Mouse (Mus musculus) stomach, postnatal 0 days (tissue): ENCODE measurements around the gene Xrcc2. TPM values are rescaled to one million over a fixed set of nuclear protein-coding genes. Genes with fewer than 3 reads are reported as not detected.

Experiments used
- ATAC-seq: fragments of 200-750 bp; cut with Nextera tagmentation; 2 replicates; pipeline ENCODE4 v1.8.0; 2017; ENCODE audit not compliant: low FRiP score, low TSS enrichment
- DNase-seq: peaks from one replicate; pipeline ENCODE4 v3.0.0-alpha.2; 2016; ENCODE audit warnings: low spot score
- H3K27ac ChIP-seq: fragments of 300-500 bp; sonication (generic); replicated peaks from 2 replicates; pipeline ENCODE4 v1.5.1; 2014; ENCODE audit warnings: mild to moderate bottlenecking, control low read depth
- H3K27me3 ChIP-seq: fragments of 300-500 bp; sonication (generic); 2 replicates; pipeline ENCODE4 v1.6.1; 2014; ENCODE audit warnings: low read length; ENCODE audit not compliant: control insufficient read depth, insufficient read depth
- H3K36me3 ChIP-seq: fragments of 300-500 bp; sonication (generic); 2 replicates; pipeline ENCODE4 v1.6.1; 2014; ENCODE audit warnings: low read length, mixed read lengths; ENCODE audit not compliant: control insufficient read depth, insufficient read depth
- H3K4me1 ChIP-seq: fragments of 300-500 bp; sonication (generic); replicated peaks from 2 replicates; pipeline ENCODE4 v1.6.1; 2014; ENCODE audit warnings: antibody characterized with exemption; ENCODE audit not compliant: control insufficient read depth, insufficient read depth
- H3K4me2 ChIP-seq: fragments of 300-500 bp; sonication (generic); replicated peaks from 2 replicates; pipeline ENCODE4 v1.6.1; 2014; ENCODE audit warnings: low read depth, mild to moderate bottlenecking, control low read depth, moderate library complexity
- H3K4me3 ChIP-seq: fragments of 300-500 bp; sonication (generic); 2 replicates; pipeline ENCODE4 v1.5.1; 2014; ENCODE audit warnings: low read depth, low read length, control low read depth
- H3K9ac ChIP-seq: fragments of 300-500 bp; sonication (generic); 2 replicates; pipeline ENCODE4 v1.6.1; 2014; ENCODE audit warnings: mild to moderate bottlenecking, low read length, control low read depth, mixed read lengths
- H3K9me3 ChIP-seq: fragments of 300-500 bp; sonication (generic); 2 replicates; pipeline ENCODE4 v1.6.1; 2016; ENCODE audit warnings: low read length; ENCODE audit not compliant: control insufficient read depth
- CTCF ChIP-seq: IDR thresholded peaks from 2 replicates; pipeline ENCODE4 v1.5.1; 2016; ENCODE audit warnings: antibody characterized with exemption, low read depth, mild to moderate bottlenecking, moderate library complexity
- EP300 ChIP-seq: optimal IDR thresholded peaks from 2 replicates; pipeline ENCODE3; 2016; ENCODE audit warnings: antibody characterized with exemption
- WGBS: fragments of 180-500 bp; shearing (Covaris S2); extraction: QIAGEN DNeasy Blood & Tissue Kit; methylation state at CpG from one replicate; pipeline ENCODE4 v1.1.7; 2014; 5-methylcytosine and 5-hydroxymethylcytosine counted together
- polyA plus RNA-seq: library from polyadenylated mRNA; unstranded; fragments of >200 nt; fragmentation: Nextera tagmentation; extraction: Ambion mirVana; gene quantifications from 2 replicates; pipeline ENCODE4 v1.2.1, GENCODE M21; 2015

Gene Xrcc2
- polyA plus RNA-seq, 1 experiment from 2014 or later: 2.1 TPM

- no peaks in the 10 kb centered on the region for H3K9me3 ChIP-seq
- peaks cover 3% of the 10 kb centered on the region; the same call in 1 of the 2 replicates for H3K36me3 ChIP-seq
- no peak for TF ChIP-seq EP300
- TF ChIP-seq CTCF: no peak
- H3K4me3 ChIP-seq: no peak overlapping the region
- no peak for ATAC-seq
- no peak overlapping the region for H3K9ac ChIP-seq
- DNase-seq: no peak
- H3K27ac ChIP-seq: no peak overlapping the region
- no peaks in the 10 kb centered on the region for H3K27me3 ChIP-seq
- H3K4me1 ChIP-seq: no peaks in the 10 kb centered on the region
- 84% methylated on average over 7 of the region's 7 CpGs for WGBS
- no peak overlapping the region for H3K4me2 ChIP-seq
These were observed 9.4 kb downstream of the Xrcc2 start for GRCm38 (mm10) chr5:25696256-25696655.

- Histone ChIP-seq H3K4me1 (no peaks in the 10 kb centered on the region), H3K27me3 (no peaks in the 10 kb centered on the region), H3K36me3 (peaks cover 3% of the 10 kb centered on the region; the same call in 1 of the 2 replicates), H3K4me3 (no peak overlapping the region), H3K9me3 (no peaks in the 10 kb centered on the region), H3K27ac (no peak overlapping the region), H3K9ac (no peak overlapping the region), H3K4me2 (no peak overlapping the region)
- no peak for TF ChIP-seq EP300
- no peak for TF ChIP-seq CTCF
- DNase-seq: no peak
- ATAC-seq: no peak
- 74% methylated on average over 6 of the region's 6 CpGs for WGBS
These were observed 9.8 kb downstream of the Xrcc2 start for GRCm38 (mm10) chr5:25695786-25696185.

GRCm38 (mm10) chr5:25671696-25672520, 33.7 kb downstream of the Xrcc2 start:
- H3K27ac ChIP-seq: no peak overlapping the region
- TF ChIP-seq CTCF (no peak), EP300 (no peak)
- ATAC-seq: no peak
- H3K4me3 ChIP-seq: no peak overlapping the region
- H3K9ac ChIP-seq: no peak overlapping the region
- H3K27me3 ChIP-seq: no peaks in the 10 kb centered on the region
- H3K4me2 ChIP-seq: no peak overlapping the region
- H3K9me3 ChIP-seq: no peaks in the 10 kb centered on the region
- H3K36me3 ChIP-seq: no peaks in the 10 kb centered on the region
- DNase-seq: no peak
- 87% methylated on average over 31 of the region's 31 CpGs for WGBS
- H3K4me1 ChIP-seq: no peaks in the 10 kb centered on the region

DNA sequence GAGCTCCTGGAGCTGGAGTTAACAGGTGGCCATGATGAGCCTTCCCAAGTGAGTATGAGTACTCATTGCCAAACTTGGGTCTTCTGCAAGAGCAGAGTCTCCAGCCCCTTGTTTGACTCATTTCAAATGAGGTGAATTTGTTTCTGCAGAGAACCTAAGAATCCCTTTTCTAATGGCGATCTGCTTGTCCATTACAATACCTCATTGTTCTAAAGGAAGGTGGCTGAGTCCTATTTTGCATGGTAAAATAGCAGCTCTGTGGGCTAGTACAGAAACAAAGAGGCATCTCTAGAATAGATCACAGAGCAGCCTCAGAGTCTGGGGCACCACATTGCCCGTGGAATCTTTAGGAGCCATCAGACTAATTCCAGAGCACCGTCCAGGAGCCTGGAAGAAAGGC, 34.6 kb downstream of the Xrcc2 start:
- Histone ChIP-seq H3K4me2 (no peak overlapping the region), H3K27ac (no peak overlapping the region), H3K4me3 (no peak overlapping the region), H3K9ac (no peak overlapping the region), H3K27me3 (no peaks in the 10 kb centered on the region), H3K4me1 (no peaks in the 10 kb centered on the region), H3K36me3 (no peaks in the 10 kb centered on the region), H3K9me3 (no peaks in the 10 kb centered on the region)
- ATAC-seq: no peak
- no peak for DNase-seq
- TF ChIP-seq EP300: no peak
- no peak for TF ChIP-seq CTCF
- 78% methylated on average over 3 of the region's 3 CpGs for WGBS

- TF ChIP-seq EP300: no peak
- TF ChIP-seq CTCF: no peak
- ATAC-seq: 0 out of 2 replicates have a peak, but pooled peaks have one; percentile 21
- H3K4me1 ChIP-seq: no peaks in the 10 kb centered on the region
- DNase-seq: no peak
- WGBS: 90% methylated on average over 9 of the region's 9 CpGs
- H3K27me3 ChIP-seq: no peaks in the 10 kb centered on the region
- H3K27ac ChIP-seq: no peak overlapping the region
- H3K36me3 ChIP-seq: no peaks in the 10 kb centered on the region
- H3K4me3 ChIP-seq: no peak overlapping the region
- no peaks in the 10 kb centered on the region for H3K9me3 ChIP-seq
- no peak overlapping the region for H3K9ac ChIP-seq
- H3K4me2 ChIP-seq: no peak overlapping the region
These were observed 37.3 kb downstream of the Xrcc2 start for GRCm38 (mm10) chr5:25668306-25668705.

DNA sequence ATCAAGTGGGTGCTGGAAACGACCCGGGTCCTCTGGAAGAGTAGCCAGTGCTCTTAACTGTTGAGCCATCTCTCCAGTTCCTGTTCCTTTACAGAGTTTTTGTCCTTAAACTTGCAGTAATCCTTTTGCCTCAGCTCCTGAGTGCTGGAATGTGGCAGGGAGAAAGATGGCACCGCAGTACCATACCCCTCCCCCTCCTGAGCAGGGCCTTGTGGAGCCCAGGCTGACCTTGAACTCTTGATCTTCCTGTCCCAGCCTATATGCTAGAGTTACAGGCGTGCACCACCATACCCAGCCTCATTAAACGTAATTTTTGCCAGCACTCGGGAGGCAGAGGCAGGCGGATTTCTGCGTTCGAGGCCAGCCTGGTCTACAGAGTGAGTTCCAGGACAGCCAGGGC, 38.9 kb downstream of the Xrcc2 start:
- no peaks in the 10 kb centered on the region for H3K36me3 ChIP-seq
- H3K27me3 ChIP-seq: no peaks in the 10 kb centered on the region
- WGBS: 82% methylated on average over 9 of the region's 9 CpGs
- no peak for ATAC-seq
- no peak overlapping the region for H3K4me3 ChIP-seq
- no peak overlapping the region for H3K4me2 ChIP-seq
- H3K9me3 ChIP-seq: no peaks in the 10 kb centered on the region
- TF ChIP-seq CTCF: no peak
- TF ChIP-seq EP300: no peak
- H3K9ac ChIP-seq: no peak overlapping the region
- DNase-seq: no peak
- no peaks in the 10 kb centered on the region for H3K4me1 ChIP-seq
- H3K27ac ChIP-seq: no peak overlapping the region
